ENCODE assay signal across 9 mouse cellular contexts in genomic region chr3:108165532-108166315, GRCm38 (mm10). TPM values are rescaled to one million over a fixed set of nuclear protein-coding genes. Genes with fewer than 3 reads are reported as not detected.
DNase-seq lines count a peak whose midpoint lies in the region; ATAC-seq lines count a peak whose summit lies in the region.
"Had no signal": no experiment of that assay in that cellular context is flagged by ENCODE, and none has a peak within 500 bp of the region (broad histone marks: within the 10 kb centered on the region; RNA-seq: fewer than 3 reads in every experiment).

No protein-coding gene starts in this region.

- no peak overlapping the region for H3K4me3 ChIP-seq in kidney, embryonic 16.5 days (ENCODE audit: low read length)
- no peak overlapping the region for H3K4me3 ChIP-seq in forebrain, embryonic 15.5 days
- no peak overlapping the region for H3K4me3 ChIP-seq in limb, embryonic 12.5 days (replicated peaks)

- DNase-seq in kidney, adult 8-10 months, result no peak
- DNase-seq in MN1 (ENCODE audit: low spot score), result peak; percentile 60
- DNase-seq in ovary, adult 18-20 months (ENCODE audit: low spot score), result no peak
- no peak for DNase-seq in layer of hippocampus, postnatal 36 days

- peak overlapping the region; percentile 81 for H3K27ac ChIP-seq in kidney, embryonic 16.5 days (ENCODE audit: low read length)
- peak overlapping the region; percentile 56 for H3K27ac ChIP-seq in forebrain, embryonic 15.5 days (replicated peaks)
- peak overlapping the region; percentile 85 for H3K27ac ChIP-seq in limb, embryonic 12.5 days

- WGBS in kidney, embryonic 16.5 days, result 24% methylated on average over 10 of the region's 10 CpGs
- WGBS in forebrain, embryonic 15.5 days, result 24% methylated on average over 10 of the region's 10 CpGs
- WGBS in limb, embryonic 12.5 days, result 16% methylated on average over 10 of the region's 10 CpGs

- 0 out of 2 replicates have a peak overlapping the region, but pooled peaks have one; percentile 49 for H3K4me2 ChIP-seq in kidney, embryonic 16.5 days (replicated peaks; ENCODE audit: low read depth, low read length)
- H3K4me2 ChIP-seq in forebrain, embryonic 15.5 days (replicated peaks), result no peak overlapping the region
- H3K4me2 ChIP-seq in limb, embryonic 12.5 days, result peak overlapping the region; percentile 26

- ATAC-seq in kidney, embryonic 16.5 days (ENCODE audit: low FRiP score, low TSS enrichment), result peak; percentile 55
- ATAC-seq in forebrain, embryonic 15.5 days (replicated peaks), result peak; percentile 32
- no peak for ATAC-seq in limb, embryonic 12.5 days (ENCODE audit: insufficient number of reproducible peaks, insufficient read depth, low FRiP score, low TSS enrichment, low read depth)
- ATAC-seq in megakaryocyte-erythroid progenitor cell, adult 5-6 weeks (replicated peaks; ENCODE audit: low FRiP score, low TSS enrichment, poor library complexity, severe bottlenecking), result no peak

- H3K9me3 ChIP-seq in kidney, embryonic 16.5 days (ENCODE audit: low read length), result no peaks in the 10 kb centered on the region
- H3K9me3 ChIP-seq in forebrain, embryonic 15.5 days, result no peaks in the 10 kb centered on the region
- no peaks in the 10 kb centered on the region for H3K9me3 ChIP-seq in limb, embryonic 12.5 days

- no peaks in the 10 kb centered on the region for H3K36me3 ChIP-seq in kidney, embryonic 16.5 days (ENCODE audit: insufficient read depth, low read length)
- H3K36me3 ChIP-seq in forebrain, embryonic 15.5 days, result no peaks in the 10 kb centered on the region
- H3K36me3 ChIP-seq in limb, embryonic 12.5 days, result no peaks in the 10 kb centered on the region

- H3K4me1 ChIP-seq in kidney, embryonic 16.5 days (ENCODE audit: insufficient read depth, low read length), result peaks cover 39% of the 10 kb centered on the region
- H3K4me1 ChIP-seq in forebrain, embryonic 15.5 days, result peaks cover 32% of the 10 kb centered on the region
- peaks cover 49% of the 10 kb centered on the region for H3K4me1 ChIP-seq in limb, embryonic 12.5 days (replicated peaks)

- H3K9ac ChIP-seq in kidney, embryonic 16.5 days (replicated peaks; ENCODE audit: low read length), result peak overlapping the region; percentile 42; the same call in 1 of the 2 replicates
- H3K9ac ChIP-seq in forebrain, embryonic 15.5 days (replicated peaks), result 0 out of 2 replicates have a peak overlapping the region, but pooled peaks have one; percentile 3
- peak overlapping the region; percentile 23; the same call in 1 of the 2 replicates for H3K9ac ChIP-seq in limb, embryonic 12.5 days (replicated peaks)

- H3K27me3 ChIP-seq in kidney, embryonic 16.5 days (ENCODE audit: insufficient read depth, low read length), result peaks cover 8% of the 10 kb centered on the region; the same call in 1 of the 2 replicates
- no peaks in the 10 kb centered on the region for H3K27me3 ChIP-seq in forebrain, embryonic 15.5 days
- no peaks in the 10 kb centered on the region for H3K27me3 ChIP-seq in limb, embryonic 12.5 days

RNA-seq across cellular contexts. Expression of gene Gpr61, which starts 11.0 kb away (rescaled TPM):
- polyA plus RNA-seq in kidney, embryonic 16.5 days (2015; fragmentation: Nextera tagmentation; extraction: Ambion mirVana), result 0.06 and 0.08 TPM in 2 replicates
- polyA plus RNA-seq in forebrain, embryonic 15.5 days (2015; fragmentation: Nextera tagmentation; extraction: Ambion mirVana), result 1.9 and 2.2 TPM in 2 replicates
- 0.05 and 0.10 TPM in 2 replicates for polyA plus RNA-seq in limb, embryonic 12.5 days (2016; fragmentation: Nextera tagmentation; extraction: Ambion mirVana)
- not detected in 2 replicates for total RNA-seq in megakaryocyte-erythroid progenitor cell, adult 5-6 weeks (2014; fragmentation: Nextera tagmentation)
- not detected in 2 replicates for total RNA-seq in megakaryocyte-erythroid progenitor cell, adult 5-6 weeks (2017)
- total RNA-seq in layer of hippocampus, postnatal 36 days (2021), result 10 to 100 TPM; 15.6 to 15.9 TPM
- total RNA-seq: megakaryocyte, adult 5-6 weeks had no signal

RNA-seq across cellular contexts. Expression of gene Gnai3, which starts 19.8 kb away (rescaled TPM):
- polyA plus RNA-seq in kidney, embryonic 16.5 days (2015; fragmentation: Nextera tagmentation; extraction: Ambion mirVana), result 188 and 196 TPM in 2 replicates
- 165 and 168 TPM in 2 replicates for polyA plus RNA-seq in forebrain, embryonic 15.5 days (2015; fragmentation: Nextera tagmentation; extraction: Ambion mirVana)
- 192 and 199 TPM in 2 replicates for polyA plus RNA-seq in limb, embryonic 12.5 days (2016; fragmentation: Nextera tagmentation; extraction: Ambion mirVana)
- total RNA-seq in megakaryocyte-erythroid progenitor cell, adult 5-6 weeks (2014; fragmentation: Nextera tagmentation), result 59.5 and 66.7 TPM in 2 replicates
- total RNA-seq in megakaryocyte-erythroid progenitor cell, adult 5-6 weeks (2017), result 114 and 126 TPM in 2 replicates
- 10 to 100 TPM; 32.4 to 32.9 TPM for total RNA-seq in layer of hippocampus, postnatal 36 days (2021)

RNA-seq across cellular contexts. Expression of gene Amigo1, which starts 20.4 kb away (rescaled TPM):
- polyA plus RNA-seq in kidney, embryonic 16.5 days (2015; fragmentation: Nextera tagmentation; extraction: Ambion mirVana), result 5.4 and 5.8 TPM in 2 replicates
- polyA plus RNA-seq in forebrain, embryonic 15.5 days (2015; fragmentation: Nextera tagmentation; extraction: Ambion mirVana), result 9.9 and 11.7 TPM in 2 replicates
- polyA plus RNA-seq in limb, embryonic 12.5 days (2016; fragmentation: Nextera tagmentation; extraction: Ambion mirVana), result 4.4 and 5.8 TPM in 2 replicates
- 1.3 and 2.3 TPM in 2 replicates for total RNA-seq in megakaryocyte-erythroid progenitor cell, adult 5-6 weeks (2014; fragmentation: Nextera tagmentation)
- total RNA-seq in megakaryocyte-erythroid progenitor cell, adult 5-6 weeks (2017), result 0.66 and 1.9 TPM in 2 replicates
- 10 to 100 TPM; 65.0 to 69.0 TPM for total RNA-seq in layer of hippocampus, postnatal 36 days (2021)

RNA-seq across cellular contexts. Expression of gene Cyb561d1, which starts 35.3 kb away (rescaled TPM):
- polyA plus RNA-seq in kidney, embryonic 16.5 days (2015; fragmentation: Nextera tagmentation; extraction: Ambion mirVana), result 3.4 and 3.9 TPM in 2 replicates
- 4.4 and 4.5 TPM in 2 replicates for polyA plus RNA-seq in forebrain, embryonic 15.5 days (2015; fragmentation: Nextera tagmentation; extraction: Ambion mirVana)
- polyA plus RNA-seq in limb, embryonic 12.5 days (2016; fragmentation: Nextera tagmentation; extraction: Ambion mirVana), result 1.7 TPM in 2 replicates
- 3.8 and 5.0 TPM in 2 replicates for total RNA-seq in megakaryocyte-erythroid progenitor cell, adult 5-6 weeks (2014; fragmentation: Nextera tagmentation)
- total RNA-seq in megakaryocyte-erythroid progenitor cell, adult 5-6 weeks (2017), result 3.5 and 4.6 TPM in 2 replicates
- total RNA-seq in layer of hippocampus, postnatal 36 days (2021), result 10 to 100 TPM; 16.4 to 16.5 TPM

RNA-seq across cellular contexts. Expression of gene Atxn7l2, which starts 45.0 kb away (rescaled TPM):
- polyA plus RNA-seq in kidney, embryonic 16.5 days (2015; fragmentation: Nextera tagmentation; extraction: Ambion mirVana), result 18.7 and 22.2 TPM in 2 replicates
- polyA plus RNA-seq in forebrain, embryonic 15.5 days (2015; fragmentation: Nextera tagmentation; extraction: Ambion mirVana), result 32.5 and 33.6 TPM in 2 replicates
- 25.2 and 26.0 TPM in 2 replicates for polyA plus RNA-seq in limb, embryonic 12.5 days (2016; fragmentation: Nextera tagmentation; extraction: Ambion mirVana)
- 8.3 and 12.1 TPM in 2 replicates for total RNA-seq in megakaryocyte-erythroid progenitor cell, adult 5-6 weeks (2014; fragmentation: Nextera tagmentation)
- 1.9 and 3.2 TPM in 2 replicates for total RNA-seq in megakaryocyte-erythroid progenitor cell, adult 5-6 weeks (2017)
- total RNA-seq in layer of hippocampus, postnatal 36 days (2021), result 10 to 100 TPM; 25.7 to 28.9 TPM

Comparison
In these comparisons a context has a peak if more than half of its experiments do, and no peak if none do; other contexts are left out.
1. ATAC-seq: peak in kidney, embryonic 16.5 days (single experiment) and forebrain, embryonic 15.5 days (single experiment); none in limb, embryonic 12.5 days (single experiment) and megakaryocyte-erythroid progenitor cell, adult 5-6 weeks (single experiment).
2. Peak in every context shown above with its lines, with median percentiles within 50 percentile points of each other: H3K27ac ChIP-seq and H3K9ac ChIP-seq.